Mouse (Mus musculus) heart, adult 2 months (tissue): ENCODE data around the gene Car10. TPM values are rescaled to one million over a fixed set of nuclear protein-coding genes. Genes with fewer than 3 reads are reported as not detected.

Experiments
- DNase-seq, 2 experiments: peaks; one replicate each; pipeline ENCODE4 v3.0.0; 2021
- H3K27ac ChIP-seq: fragments of 200-600 bp; 2 replicates; pipeline ENCODE4 v1.8.1; 2022
- H3K27me3 ChIP-seq: fragments of 200-500 bp; 2 replicates; pipeline ENCODE4 v1.6.1; 2012; ENCODE audit warnings: mild to moderate bottlenecking, low read length, inconsistent platforms, mixed read lengths; ENCODE audit not compliant: control insufficient read depth, insufficient read depth
- H3K36me3 ChIP-seq: fragments of 200-500 bp; 2 replicates; pipeline ENCODE4 v1.6.1; 2012; ENCODE audit warnings: low read length, inconsistent platforms; ENCODE audit not compliant: control insufficient read depth, insufficient read depth
- H3K4me1 ChIP-seq: fragments of 200-500 bp; 2 replicates; pipeline ENCODE4 v1.6.1; 2011; ENCODE audit warnings: low read length; ENCODE audit not compliant: control insufficient read depth, insufficient read depth
- H3K4me3 ChIP-seq: fragments of 200-600 bp; 2 replicates; pipeline ENCODE4 v1.8.1; 2022
- H3K79me2 ChIP-seq: fragments of 200-500 bp; replicated peaks from 2 replicates; pipeline ENCODE4 v1.6.1; 2012; ENCODE audit warnings: mild to moderate bottlenecking, inconsistent platforms, low read length, moderate library complexity, mixed read lengths; ENCODE audit not compliant: control insufficient read depth, insufficient read depth
- H3K9ac ChIP-seq: fragments of 200-500 bp; 2 replicates; pipeline ENCODE4 v1.6.1; 2012; ENCODE audit warnings: low read depth, mild to moderate bottlenecking, control low read depth, inconsistent platforms, low read length, mixed read lengths
- CTCF ChIP-seq: fragments of 200-600 bp; IDR thresholded peaks from 2 replicates; pipeline ENCODE4 v1.8.1; 2022; ENCODE audit warnings: antibody characterized with exemption, mild to moderate bottlenecking, moderate library complexity
- EP300 ChIP-seq: fragments of 200-500 bp; IDR thresholded peaks from 2 replicates; pipeline ENCODE4 v1.6.1; 2011; ENCODE audit warnings: low read depth, low read length, control low read depth; ENCODE audit not compliant: insufficient read depth
- POLR2A ChIP-seq: fragments of 200-500 bp; IDR thresholded peaks from 2 replicates; pipeline ENCODE4 v1.6.1; 2011; ENCODE audit warnings: mild to moderate bottlenecking, low read depth, low read length, control low read depth; ENCODE audit not compliant: insufficient read depth
- WGBS: fragments of 180-500 bp; shearing (Covaris S2); methylation state at CpG from one replicate; pipeline ENCODE4 v1.1.7; 2018; 5-methylcytosine and 5-hydroxymethylcytosine counted together
- intact Hi-C: fragments of 180-260 bp; cut with DNase I; formaldehyde crosslinking; loops from one replicate; pipeline ENCODE4 v1.15.1; 2025
- polyA plus RNA-seq: library from polyadenylated mRNA; depleted of rRNA; stranded (reverse); fragments of >200 nt; gene quantifications from 2 replicates; pipeline ENCODE4 v1.2.3, GENCODE M21; 2012
- total RNA-seq, 2 experiments: library from RNA; stranded (reverse); gene quantifications; 2 replicates each; pipeline ENCODE4 v1.2.3; 2021

Gene Car10
- total and polyA plus RNA-seq, 3 experiments, result not detected

GRCm38 (mm10) chr11:93251766-93252165, 153.9 kb downstream of the Car10 start:
- Histone ChIP-seq H3K4me1 (no peaks in the 10 kb centered on the region), H3K27me3 (no peaks in the 10 kb centered on the region), H3K9ac (no peak overlapping the region), H3K36me3 (no peaks in the 10 kb centered on the region), H3K27ac (no peak overlapping the region), H3K4me3 (no peak overlapping the region), H3K79me2 (no peaks in the 10 kb centered on the region)
- intact Hi-C loops, result no loop called here
- TF ChIP-seq EP300 (no peak), CTCF (no peak), POLR2A (no peak)
- 68% methylated on average over 5 of the region's 5 CpGs for WGBS
- no peak for DNase-seq

GRCm38 (mm10) chr11:93263979-93264378, 166.2 kb downstream of the Car10 start:
- H3K79me2 ChIP-seq, result no peaks in the 10 kb centered on the region
- H3K9ac ChIP-seq, result no peak overlapping the region
- no peaks in the 10 kb centered on the region for H3K4me1 ChIP-seq
- intact Hi-C loops, result no loop called here
- H3K4me3 ChIP-seq, result no peak overlapping the region
- H3K36me3 ChIP-seq, result no peaks in the 10 kb centered on the region
- no peaks in the 10 kb centered on the region for H3K27me3 ChIP-seq
- H3K27ac ChIP-seq, result no peak overlapping the region
- DNase-seq, result no peak
- WGBS, result 50% methylated on average over 3 of the region's 3 CpGs
- TF ChIP-seq POLR2A (no peak), EP300 (no peak), CTCF (no peak)

- intact Hi-C loops, result loop anchor here (10.0 kb wide), 1 partner anchor 127 kb away; no protein-coding TSS in a partner anchor
- DNase-seq, result no peak
- no peak overlapping the region for H3K27ac ChIP-seq
- no peak for TF ChIP-seq EP300
- TF ChIP-seq CTCF, result no peak
- no peak for TF ChIP-seq POLR2A
- no peak overlapping the region for H3K4me3 ChIP-seq
- H3K9ac ChIP-seq, result no peak overlapping the region
- no peaks in the 10 kb centered on the region for H3K27me3 ChIP-seq
- 68% methylated on average over 6 of the region's 6 CpGs for WGBS
- H3K79me2 ChIP-seq, result no peaks in the 10 kb centered on the region
- H3K4me1 ChIP-seq, result no peaks in the 10 kb centered on the region
- no peaks in the 10 kb centered on the region for H3K36me3 ChIP-seq
Observed at GRCm38 (mm10) chr11:93272016-93272415, 174.2 kb downstream of the Car10 start.

- no peaks in the 10 kb centered on the region for H3K27me3 ChIP-seq
- intact Hi-C loops, result loop anchor here (10.0 kb wide), 1 partner anchor 129 kb away; no protein-coding TSS in a partner anchor
- H3K27ac ChIP-seq, result no peak overlapping the region
- no peaks in the 10 kb centered on the region for H3K79me2 ChIP-seq
- WGBS, result 26% methylated on average over 6 of the region's 6 CpGs
- no peak overlapping the region for H3K9ac ChIP-seq
- H3K4me3 ChIP-seq, result no peak overlapping the region
- H3K36me3 ChIP-seq, result no peaks in the 10 kb centered on the region
- DNase-seq, result no peak
- no peaks in the 10 kb centered on the region for H3K4me1 ChIP-seq
- TF ChIP-seq EP300 (no peak), POLR2A (no peak), CTCF (no peak)
Observed at GRCm38 (mm10) chr11:93273906-93274305, 176.1 kb downstream of the Car10 start.

GRCm38 (mm10) chr11:93293661-93294060, 195.8 kb downstream of the Car10 start:
- TF ChIP-seq CTCF (no peak), POLR2A (no peak), EP300 (no peak)
- Histone ChIP-seq H3K4me3 (no peak overlapping the region), H3K27me3 (no peaks in the 10 kb centered on the region), H3K79me2 (no peaks in the 10 kb centered on the region), H3K36me3 (no peaks in the 10 kb centered on the region), H3K9ac (no peak overlapping the region), H3K27ac (no peak overlapping the region), H3K4me1 (no peaks in the 10 kb centered on the region)
- 64% methylated on average over 1 of the region's 1 CpGs for WGBS
- intact Hi-C loops, result no loop called here
- no peak for DNase-seq

- 82% methylated on average over 1 of the region's 1 CpGs for WGBS
- H3K36me3 ChIP-seq, result no peaks in the 10 kb centered on the region
- no peak overlapping the region for H3K9ac ChIP-seq
- H3K4me1 ChIP-seq, result no peaks in the 10 kb centered on the region
- no peak overlapping the region for H3K4me3 ChIP-seq
- no peaks in the 10 kb centered on the region for H3K27me3 ChIP-seq
- no peak for DNase-seq
- TF ChIP-seq POLR2A (no peak), EP300 (no peak), CTCF (no peak)
- intact Hi-C loops, result no loop called here
- H3K79me2 ChIP-seq, result no peaks in the 10 kb centered on the region
- H3K27ac ChIP-seq, result no peak overlapping the region
Observed at GRCm38 (mm10) chr11:93309981-93310380, 212.2 kb downstream of the Car10 start.
